Mouse (Mus musculus) thymus, postnatal 36 days (tissue): ENCODE measurements around the gene Fhod1.
"Not testable (repeated sequence)": the region's sequence is repeated elsewhere in the genome, so short reads cannot be mapped to it uniquely, and the experiment has no call there.

ENCODE experiments used
- DNase-seq, 2 experiments: peaks; one replicate each; pipeline ENCODE4 v3.0.0; 2022; ENCODE audit warnings: mixed read lengths in 2 of 2

The Fhod1 gene

DNA sequence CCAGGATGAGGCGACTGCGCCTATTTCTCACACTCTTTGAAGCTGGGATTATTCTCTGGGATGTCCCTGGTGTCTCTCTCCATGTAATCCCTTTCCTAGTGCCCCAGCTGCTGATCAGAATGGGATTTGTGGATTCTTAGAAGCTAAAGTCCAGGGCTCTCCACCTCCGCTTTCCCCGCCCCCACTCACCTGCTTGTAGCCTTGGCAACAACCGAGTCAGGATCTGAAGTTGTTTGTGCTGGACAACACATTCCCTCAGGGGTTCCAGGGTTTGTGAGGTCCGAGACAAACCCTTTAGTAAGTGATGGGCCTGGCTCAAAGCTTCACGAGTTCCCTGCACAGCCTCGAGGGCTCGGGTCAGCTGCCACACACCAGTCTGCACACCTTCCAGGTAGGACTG, 53.0 kb downstream of the Fhod1 start:
- DNase-seq = no peak

DNA sequence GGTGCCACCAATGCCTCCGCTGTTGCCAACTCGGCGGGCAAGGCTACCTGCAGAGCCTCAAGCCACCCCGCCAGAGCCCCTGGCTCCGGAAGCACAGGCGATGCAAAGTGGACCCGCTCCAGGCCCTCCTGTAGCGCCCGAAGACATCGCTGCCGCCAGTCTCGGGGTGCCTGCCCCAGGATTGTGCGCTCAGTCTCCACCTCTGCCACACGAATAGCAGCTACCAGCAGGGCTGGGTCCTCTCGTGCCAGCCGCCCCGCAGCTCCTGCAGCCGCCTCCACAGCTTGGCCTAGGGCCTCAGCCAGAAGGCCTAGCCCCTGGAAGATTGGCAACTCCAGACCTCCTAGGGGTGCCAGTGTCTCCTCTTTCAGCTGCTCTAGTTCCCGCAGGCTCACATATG, 54.3 kb downstream of the Fhod1 start:
- peak in 1 of 2 experiments; percentile 10 for DNase-seq

DNA sequence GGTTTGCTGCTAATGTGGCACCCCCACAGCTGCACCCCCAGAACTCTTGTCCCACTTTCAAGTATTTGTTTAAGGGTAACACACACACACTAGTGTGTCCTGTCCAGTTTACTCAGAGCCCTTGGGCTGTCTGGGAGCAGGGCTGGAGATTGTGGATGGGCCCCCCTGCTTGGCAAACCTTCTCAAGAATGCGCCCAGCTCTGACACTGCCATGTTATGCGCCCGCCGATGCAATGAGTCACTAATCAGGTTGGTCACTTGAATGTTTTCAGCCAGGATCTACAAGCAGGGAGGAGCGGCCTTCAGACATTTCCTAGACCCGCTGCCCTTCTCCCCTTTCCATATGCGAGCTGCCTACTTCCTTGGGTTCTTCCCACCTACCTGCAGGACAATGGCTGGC, 55.3 kb downstream of the Fhod1 start:
- no peak for DNase-seq

DNA sequence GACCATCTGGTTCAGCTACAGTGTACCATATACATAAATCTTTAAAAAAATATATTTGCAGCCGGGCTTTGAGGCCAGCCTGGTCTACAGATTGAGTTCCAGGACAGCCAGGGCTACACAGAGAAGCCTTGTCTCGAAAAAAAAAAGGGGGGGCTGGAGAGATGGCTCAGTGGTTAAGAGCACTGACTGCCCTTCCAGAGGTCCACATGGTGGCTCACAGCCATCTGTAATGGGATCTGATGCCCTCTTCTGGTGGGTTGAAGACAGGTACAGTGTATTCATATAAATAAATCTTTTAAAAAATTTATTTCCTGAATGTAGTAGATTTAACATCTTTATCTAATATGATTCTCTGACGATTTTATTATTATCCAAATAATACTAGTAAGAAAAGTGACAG, 56.0 kb downstream of the Fhod1 start:
- DNase-seq = not testable (repeated sequence)

DNA sequence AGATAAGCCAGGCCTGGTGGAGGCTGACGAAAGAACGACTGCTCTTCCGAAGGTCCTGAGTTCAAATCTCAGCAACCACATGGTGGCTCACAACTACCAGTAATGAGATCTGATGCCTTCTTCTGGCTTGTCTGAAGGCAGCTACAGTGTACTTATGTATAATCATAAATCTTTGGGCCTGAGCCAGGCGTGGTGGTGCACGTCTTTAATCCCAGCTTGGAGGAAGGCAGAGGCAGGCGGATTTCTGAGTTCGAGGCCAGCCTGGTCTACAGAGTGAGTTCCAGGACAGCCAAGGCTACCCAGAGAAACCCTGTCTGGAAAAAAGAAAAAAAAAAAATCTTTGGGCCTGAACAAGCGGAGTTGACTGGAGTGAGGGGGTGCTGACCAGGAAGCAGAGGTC, 56.4 kb downstream of the Fhod1 start:
- DNase-seq = not testable (repeated sequence)

DNA sequence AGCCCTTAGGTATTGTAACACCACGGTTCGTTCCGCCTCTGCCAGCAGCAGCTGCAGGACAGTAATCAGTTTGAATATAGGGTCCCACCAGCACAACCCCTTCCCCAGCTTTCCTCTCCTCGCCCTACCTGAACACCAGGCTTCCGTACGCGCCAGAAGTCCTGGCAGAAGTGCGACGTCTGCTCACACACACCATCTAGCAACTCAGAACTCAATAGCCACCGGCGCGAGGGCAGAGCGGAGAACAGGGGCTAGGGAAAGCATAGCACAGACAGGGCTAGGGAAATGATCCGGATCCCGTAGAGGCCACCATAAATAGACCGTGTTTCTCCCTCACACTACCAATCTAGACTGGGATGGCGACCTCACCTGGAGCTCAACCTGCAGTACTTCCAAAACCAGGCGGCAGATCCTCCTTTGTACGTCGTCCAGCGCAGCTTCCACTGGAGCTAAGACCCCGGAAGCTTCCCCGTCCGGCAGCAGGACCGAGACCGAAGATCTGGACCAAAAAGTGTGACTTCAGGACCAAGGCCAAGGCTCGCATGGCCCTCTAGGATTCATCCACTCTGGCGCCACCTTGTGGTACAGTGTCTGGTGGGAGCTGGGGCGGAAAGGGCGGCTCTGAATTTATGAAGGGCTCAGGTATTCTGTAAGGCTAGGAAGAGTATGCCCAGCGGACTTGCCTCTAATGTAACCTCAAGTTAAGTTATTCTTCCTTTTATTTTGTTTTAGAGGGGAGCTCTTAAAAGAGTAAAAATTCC, 57.0 kb downstream of the Fhod1 start:
- peak; percentile 83 to 88 for DNase-seq

DNA sequence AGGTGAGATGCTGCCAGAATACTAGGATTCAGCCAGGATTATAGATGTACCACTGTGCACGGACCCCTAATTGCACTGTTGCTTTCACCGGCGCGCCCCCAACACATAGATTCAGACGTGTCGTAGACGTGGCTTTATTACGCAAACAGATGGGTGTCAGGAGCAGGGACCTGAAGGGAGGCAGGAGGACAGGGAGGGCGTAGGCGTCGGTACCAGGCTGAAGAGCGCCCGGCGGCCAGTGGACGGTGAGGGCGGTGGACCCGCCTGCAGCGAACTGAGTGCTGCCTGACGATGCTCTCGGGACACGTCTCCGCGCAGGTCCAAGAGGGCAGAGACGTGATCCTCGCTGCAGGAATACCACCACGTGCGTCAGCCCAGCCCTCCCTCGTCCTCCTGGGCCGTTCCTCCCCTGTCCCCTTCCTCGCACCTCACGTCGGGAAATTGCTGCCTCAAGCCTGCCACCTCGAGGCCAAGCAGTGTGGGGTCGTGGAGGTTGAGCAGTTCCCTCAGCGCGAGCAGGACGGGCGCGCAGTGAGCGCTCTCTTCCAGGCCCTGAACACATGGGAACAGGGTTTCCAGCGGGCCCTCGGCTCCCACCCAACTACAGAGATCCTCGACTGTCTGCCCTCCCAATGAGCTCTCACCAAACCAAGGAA, 57.8 kb downstream of the Fhod1 start, which contains the start of gene 4931428F04Rik:
4931428F04Rik (minus strand) TSS at position 60 of the 656 bp plus-strand sequence.
- DNase-seq = peak; percentile 63 to 74

DNA sequence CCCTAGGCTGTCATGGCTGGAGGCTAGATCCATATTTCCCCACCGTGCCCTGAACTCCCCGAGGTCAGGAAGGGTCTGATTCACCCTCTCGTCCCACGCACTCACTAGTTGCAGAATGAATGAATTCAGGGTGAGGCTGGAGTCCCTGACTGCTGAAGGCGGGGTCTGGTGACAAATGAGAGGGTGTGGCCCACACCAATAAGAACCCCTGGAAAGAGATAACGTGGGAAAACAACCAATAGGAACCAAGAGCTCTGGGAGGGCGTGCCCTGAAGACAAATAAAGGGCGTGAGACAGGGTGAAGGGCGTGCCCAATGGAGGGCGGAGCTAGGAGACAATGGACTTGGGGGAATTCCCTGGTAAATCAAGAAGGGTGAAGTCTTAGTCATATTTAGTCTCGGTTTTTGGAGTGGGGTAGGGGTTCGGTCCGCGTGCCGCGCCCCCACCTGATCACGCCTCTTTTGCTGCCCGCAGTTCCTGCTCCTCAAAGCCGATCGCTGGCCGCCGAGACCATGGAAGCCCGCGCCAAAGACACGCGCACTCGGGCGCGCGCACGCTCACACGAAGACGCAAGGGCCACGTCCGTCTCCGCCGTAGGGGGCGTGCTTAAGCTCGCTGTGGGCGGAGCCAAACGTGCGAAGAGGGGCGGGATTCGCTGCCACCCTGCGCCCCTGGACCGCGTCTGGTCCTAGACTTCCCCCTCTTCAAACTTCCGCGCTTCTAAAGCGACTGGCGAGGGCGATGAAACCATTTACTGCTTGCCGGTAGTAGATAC, 58.6 kb downstream of the Fhod1 start:
- DNase-seq = peak; percentile 96 to 97

DNA sequence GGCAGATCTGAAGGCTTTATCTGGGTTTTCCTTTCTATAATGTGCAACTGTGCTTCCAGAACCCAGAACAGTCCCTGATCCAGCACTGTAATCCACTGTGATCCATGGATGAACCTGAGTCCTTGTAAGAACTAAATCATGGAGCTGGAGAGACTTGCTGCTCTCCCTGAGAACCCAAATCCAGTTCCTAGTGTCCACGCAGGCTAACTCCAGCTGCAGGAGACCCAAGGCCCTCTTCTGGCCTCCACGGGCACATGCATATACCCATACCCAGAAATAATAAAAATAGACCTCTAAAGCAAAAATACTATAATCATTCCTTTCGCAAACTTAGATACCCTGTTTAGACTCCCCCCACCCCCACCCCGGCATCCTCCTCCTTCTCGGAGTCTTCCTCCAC, 59.5 kb downstream of the Fhod1 start:
- no peak for DNase-seq

DNA sequence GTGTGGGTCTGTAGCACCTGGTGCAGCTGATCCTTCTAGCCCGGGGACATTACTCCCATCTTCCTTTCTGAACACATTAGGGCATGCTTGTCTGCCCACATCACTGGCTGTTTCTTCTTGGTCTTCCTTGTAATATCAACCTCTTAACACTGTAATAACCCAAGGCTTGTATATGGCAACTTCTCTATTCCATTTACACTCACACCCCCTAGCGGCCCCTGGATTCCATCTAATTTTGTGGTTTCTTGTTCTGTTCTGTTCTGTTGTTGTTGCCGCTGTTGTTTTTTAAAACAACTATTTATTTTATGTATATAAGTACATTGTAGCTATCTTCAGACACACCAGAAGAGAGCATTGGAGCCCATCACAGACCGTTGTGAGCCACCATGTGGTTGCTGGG, 60.8 kb downstream of the Fhod1 start:
- DNase-seq = no peak

DNA sequence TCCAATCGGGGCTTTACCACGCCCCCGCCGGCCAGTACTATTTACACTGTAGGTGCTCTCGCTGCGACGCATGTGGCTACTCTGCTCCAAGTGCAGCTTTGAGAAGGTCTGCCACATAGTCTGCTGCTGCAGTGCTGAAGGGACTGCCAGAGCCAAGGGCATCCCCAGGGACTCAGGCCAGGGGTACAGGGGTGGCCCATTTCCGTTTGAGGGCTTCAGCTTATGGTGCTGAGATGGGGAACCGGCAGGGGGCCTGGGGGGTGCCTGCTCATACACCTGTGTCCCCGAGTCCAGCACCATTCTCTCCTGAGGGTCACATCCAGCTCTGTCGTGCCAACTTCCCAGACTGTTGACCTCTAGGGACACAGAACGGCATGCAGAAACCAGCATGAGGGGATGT, 62.2 kb downstream of the Fhod1 start:
- no peak for DNase-seq

DNA sequence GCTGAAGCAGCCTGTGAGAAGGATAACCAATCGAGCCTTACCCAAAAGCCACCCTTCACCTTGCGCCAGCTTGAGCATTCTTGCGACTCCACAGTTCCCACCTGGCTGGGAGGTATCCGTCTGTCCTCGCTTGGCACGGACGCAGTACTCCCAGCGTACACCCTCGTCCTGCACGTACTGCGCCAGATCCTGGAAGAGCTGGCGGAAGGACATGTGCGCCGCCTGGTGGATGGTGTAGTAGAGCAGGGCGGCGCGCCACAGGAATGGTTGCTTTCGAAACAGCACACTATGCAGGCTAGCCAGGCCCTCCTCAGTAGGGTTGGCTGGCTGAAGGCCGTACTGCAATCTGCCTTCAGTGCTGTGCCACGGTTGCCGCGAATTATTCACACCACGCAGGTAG, 64.7 kb downstream of the Fhod1 start:
- DNase-seq = no peak

DNA sequence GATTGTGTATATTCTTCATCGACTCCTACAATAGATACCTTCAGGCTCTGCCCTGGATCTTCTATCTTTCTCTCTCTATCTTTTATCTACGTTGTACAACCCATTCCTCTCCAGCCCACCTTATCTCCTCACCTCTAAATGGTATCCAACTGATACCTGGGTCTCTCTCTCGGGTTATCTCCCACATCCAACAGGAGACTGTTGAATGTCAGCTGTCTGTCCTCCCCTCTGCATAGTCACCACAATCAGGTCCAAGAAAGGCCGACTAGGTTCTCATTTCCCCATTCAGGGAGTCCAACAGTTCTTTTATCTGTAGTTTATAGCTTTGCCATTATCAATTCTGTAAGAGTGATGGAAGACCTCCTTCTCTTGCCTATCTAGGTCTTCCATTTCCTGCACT, 65.5 kb downstream of the Fhod1 start:
- DNase-seq = no peak

DNA sequence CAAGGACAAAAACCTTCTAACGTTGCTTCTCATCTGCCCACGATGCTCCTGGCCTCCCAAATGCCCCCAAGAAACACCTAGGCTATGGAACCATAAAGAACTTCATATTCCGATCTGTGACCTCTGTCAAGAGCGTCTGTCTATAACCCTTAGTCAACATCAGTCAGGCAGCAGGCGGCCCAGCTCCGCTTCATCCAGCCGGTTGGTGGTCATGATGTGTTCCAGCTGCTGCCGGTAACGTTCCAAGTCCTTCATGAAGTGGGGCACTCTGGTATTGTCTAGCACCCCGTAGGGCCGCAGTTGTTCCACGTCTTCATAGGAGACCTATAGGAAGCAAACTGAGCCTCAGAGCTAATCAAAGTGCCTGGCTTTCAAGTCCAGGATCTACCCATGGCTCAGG, 65.9 kb downstream of the Fhod1 start:
- no peak for DNase-seq

DNA sequence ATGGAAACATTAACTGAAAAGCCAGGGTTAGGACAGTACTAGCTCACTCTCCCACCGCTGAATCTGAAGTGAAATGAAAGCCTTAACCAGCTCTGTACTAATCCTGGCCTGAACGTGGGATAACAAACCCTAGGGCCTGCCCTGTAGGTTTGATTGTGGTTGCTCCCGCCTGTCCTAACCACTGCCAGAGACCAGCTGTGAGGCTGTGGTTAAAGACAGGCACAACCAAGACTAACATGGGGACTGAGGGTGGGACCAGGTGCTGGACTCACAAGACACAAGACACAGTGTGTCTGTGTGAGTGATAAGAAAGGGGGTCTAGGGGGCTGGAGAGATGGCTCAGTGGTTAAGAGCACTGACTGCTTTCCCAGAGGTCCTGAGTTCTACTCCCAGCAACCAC, 67.2 kb downstream of the Fhod1 start:
- no peak for DNase-seq
